24 mouse cellular contexts compared by ENCODE assay signal in the genomic region with DNA sequence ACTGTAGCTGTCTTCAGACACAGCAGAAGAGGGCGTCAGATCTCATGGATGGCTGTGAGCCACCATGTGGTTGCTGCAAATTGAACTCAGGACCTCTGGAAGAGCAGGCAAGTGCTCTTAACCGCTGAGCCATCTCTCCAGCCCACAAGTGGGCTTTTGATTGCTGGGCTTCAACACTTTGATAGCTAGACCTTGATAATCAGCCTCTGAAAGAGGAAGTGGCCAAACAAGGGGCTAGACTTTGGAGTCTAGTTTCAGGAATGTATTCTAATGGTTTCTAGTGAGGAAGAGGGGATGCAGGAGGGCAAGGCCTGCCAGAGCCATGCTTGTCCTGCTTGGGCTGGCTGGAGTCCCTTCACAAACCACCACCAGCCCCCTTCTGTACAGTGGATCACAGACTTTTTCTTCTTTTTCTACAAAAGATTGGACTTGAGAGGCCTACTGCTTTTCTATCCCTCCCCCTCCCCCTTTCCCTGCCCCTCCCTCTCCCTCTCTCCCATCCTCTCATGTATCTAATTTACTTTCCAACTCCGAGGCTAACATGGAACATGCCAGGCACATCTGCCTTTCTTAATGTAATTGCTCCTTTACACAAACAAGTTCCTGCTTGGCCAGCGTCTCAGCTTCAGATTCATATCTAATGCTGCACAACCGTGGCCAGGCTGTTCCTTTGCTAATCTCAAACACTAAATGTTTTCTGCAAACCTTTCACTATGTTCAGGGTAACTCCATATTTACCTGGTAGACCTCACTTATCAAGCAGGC. TPM values are rescaled to one million over a fixed set of nuclear protein-coding genes. Genes with fewer than 3 reads are reported as not detected.
A peak's percentile ranks its signal among the peaks of the same experiment; 100 is the strongest.
DNase-seq lines count a peak whose midpoint lies in the region; ATAC-seq lines count a peak whose summit lies in the region.
"Had no signal": no experiment of that assay in that cellular context is flagged by ENCODE, and none has a peak within 500 bp of the region (broad histone marks: within the 10 kb centered on the region; RNA-seq: fewer than 3 reads in every experiment).

No protein-coding gene starts in this region.

- no peaks in the 10 kb centered on the region for H3K9me3 ChIP-seq in liver, embryonic 13.5 days (replicated peaks)
- H3K9me3 ChIP-seq in liver, embryonic 11.5 days (ENCODE audit: control insufficient read depth, low read length): no peaks in the 10 kb centered on the region
- H3K9me3 ChIP-seq: forebrain, embryonic 10.5 days; hindbrain, embryonic 12.5 days; limb, embryonic 12.5 days; midbrain, embryonic 13.5 days had no signal

- 27% methylated on average over 5 of the region's 5 CpGs for WGBS in liver, embryonic 13.5 days (ENCODE audit: insufficient replicate concordance)
- WGBS in liver, embryonic 11.5 days: 40% methylated on average over 5 of the region's 5 CpGs

- no peaks in the 10 kb centered on the region for H3K27me3 ChIP-seq in liver, embryonic 13.5 days
- no peaks in the 10 kb centered on the region for H3K27me3 ChIP-seq in liver, embryonic 11.5 days (replicated peaks; ENCODE audit: control insufficient read depth, insufficient read depth, low read length)
- H3K27me3 ChIP-seq: hindbrain, embryonic 12.5 days; limb, embryonic 12.5 days; midbrain, embryonic 13.5 days; Patski had no signal

- peak overlapping the region; percentile 60 for H3K27ac ChIP-seq in liver, embryonic 13.5 days
- H3K27ac ChIP-seq in liver, embryonic 11.5 days (ENCODE audit: low read depth, low read length): no peak overlapping the region
- H3K27ac ChIP-seq: forebrain, embryonic 10.5 days; hindbrain, embryonic 12.5 days; layer of hippocampus, adult 2 months; limb, embryonic 12.5 days; midbrain, embryonic 13.5 days had no signal

- H3K4me3 ChIP-seq in liver, embryonic 13.5 days (replicated peaks): no peak overlapping the region
- H3K4me3 ChIP-seq in liver, embryonic 11.5 days (ENCODE audit: low read depth, low read length): no peak overlapping the region
- H3K4me3 ChIP-seq: forebrain, embryonic 10.5 days; hindbrain, embryonic 12.5 days; layer of hippocampus, adult 2 months; limb, embryonic 12.5 days; midbrain, embryonic 13.5 days had no signal

- ATAC-seq in liver, embryonic 13.5 days (ENCODE audit: low read depth): no peak
- no peak for ATAC-seq in liver, embryonic 11.5 days (replicated peaks; ENCODE audit: low FRiP score)
- peak; percentile 54 for ATAC-seq in granulocyte monocyte progenitor cell, adult 5-6 weeks (replicated peaks; ENCODE audit: poor library complexity, severe bottlenecking)
- peak; percentile 55 for ATAC-seq in megakaryocyte progenitor cell, adult 5-6 weeks (replicated peaks; ENCODE audit: poor library complexity)
- ATAC-seq: forebrain, postnatal 0 days; midbrain, embryonic 13.5 days had no signal

- intact Hi-C loops in left cerebral cortex, postnatal 25 days (cut with DNase I): no loop called here

- H3K36me3 ChIP-seq in liver, embryonic 13.5 days: peaks cover 15% of the 10 kb centered on the region
- peaks cover 8% of the 10 kb centered on the region for H3K36me3 ChIP-seq in liver, embryonic 11.5 days (ENCODE audit: control insufficient read depth, insufficient read depth, low read length)

- H3K4me1 ChIP-seq in liver, embryonic 13.5 days (replicated peaks): peaks cover 55% of the 10 kb centered on the region
- peaks cover 8% of the 10 kb centered on the region; the same call in 1 of the 2 replicates for H3K4me1 ChIP-seq in liver, embryonic 11.5 days (replicated peaks; ENCODE audit: control insufficient read depth, insufficient read depth, low read length)
- H3K4me1 ChIP-seq: hindbrain, embryonic 12.5 days; limb, embryonic 12.5 days; midbrain, embryonic 13.5 days had no signal

- DNase-seq in liver, embryonic 13.5 days: no peak
- DNase-seq in liver, embryonic 11.5 days (ENCODE audit: low spot score): no peak
- DNase-seq in MN1 (ENCODE audit: low spot score): peak; percentile 85
- no peak for DNase-seq in left cerebral cortex, postnatal 25 days (ENCODE audit: low spot score in 2 of 2)
- no peak for DNase-seq in cerebellum, postnatal 10 days
- DNase-seq: adrenal gland, postnatal 36 days; cerebellum, adult 11 months; cerebellum, postnatal 14 days; forebrain, postnatal 0 days; kidney, postnatal 25 days; lung, adult 18-20 months; lung, postnatal 10 days; right cerebral cortex, postnatal 14 days; spleen, adult 18-20 months; thymus, postnatal 25 days had no signal

- peak overlapping the region; percentile 38; the same call in 1 of the 2 replicates for H3K9ac ChIP-seq in liver, embryonic 13.5 days
- H3K9ac ChIP-seq in liver, embryonic 11.5 days (ENCODE audit: low read depth, low read length): no peak overlapping the region
- H3K9ac ChIP-seq: forebrain, postnatal 0 days; hindbrain, embryonic 12.5 days; limb, embryonic 12.5 days; midbrain, embryonic 13.5 days had no signal

- no peak overlapping the region for H3K4me2 ChIP-seq in liver, embryonic 13.5 days
- no peak overlapping the region for H3K4me2 ChIP-seq in liver, embryonic 11.5 days
- H3K4me2 ChIP-seq: heart, embryonic 11.5 days; hindbrain, embryonic 12.5 days; limb, embryonic 12.5 days; midbrain, embryonic 13.5 days had no signal

RNA-seq across cellular contexts. Expression of a gene that starts 11.9 kb away (rescaled TPM):
- 482 and 499 TPM in 2 replicates for polyA plus RNA-seq in liver, embryonic 13.5 days (2015; fragmentation: Nextera tagmentation; extraction: Ambion mirVana)
- 728 and 826 TPM in 2 replicates for polyA plus RNA-seq in liver, embryonic 11.5 days (2014; fragmentation: Nextera tagmentation; extraction: Ambion mirVana)
- 2,587 and 2,602 TPM in 2 replicates for total RNA-seq in granulocyte monocyte progenitor cell, adult 5-6 weeks (2014; fragmentation: Nextera tagmentation)
- total RNA-seq in granulocyte monocyte progenitor cell, adult 5-6 weeks (2017): 1,276 and 1,288 TPM in 2 replicates
- total RNA-seq in megakaryocyte progenitor cell, adult 5-6 weeks (2015): 1,416 and 1,430 TPM in 2 replicates
- 1,966 and 2,167 TPM in 2 replicates for total RNA-seq in megakaryocyte progenitor cell, adult 5-6 weeks (2017)
- 100 to 1,000 TPM; 237 to 247 TPM for total RNA-seq in left cerebral cortex, postnatal 25 days (2021)

RNA-seq across cellular contexts. Expression of a gene that starts 15.3 kb away (rescaled TPM):
- 13.9 and 20.1 TPM in 2 replicates for polyA plus RNA-seq in liver, embryonic 13.5 days (2015; fragmentation: Nextera tagmentation; extraction: Ambion mirVana)
- 36.2 and 39.3 TPM in 2 replicates for polyA plus RNA-seq in liver, embryonic 11.5 days (2014; fragmentation: Nextera tagmentation; extraction: Ambion mirVana)
- total RNA-seq in granulocyte monocyte progenitor cell, adult 5-6 weeks (2014; fragmentation: Nextera tagmentation): 19.1 and 19.2 TPM in 2 replicates
- total RNA-seq in granulocyte monocyte progenitor cell, adult 5-6 weeks (2017): 19.2 and 21.1 TPM in 2 replicates
- 35.6 and 38.4 TPM in 2 replicates for total RNA-seq in megakaryocyte progenitor cell, adult 5-6 weeks (2015)
- 23.5 and 23.7 TPM in 2 replicates for total RNA-seq in megakaryocyte progenitor cell, adult 5-6 weeks (2017)
- total RNA-seq in left cerebral cortex, postnatal 25 days (2021): 10 to 100 TPM; 18.8 to 19.2 TPM

RNA-seq across cellular contexts. Expression of a gene that starts 20.0 kb away (rescaled TPM):
- polyA plus RNA-seq in liver, embryonic 13.5 days (2015; fragmentation: Nextera tagmentation; extraction: Ambion mirVana): 0.41 and 0.98 TPM in 2 replicates
- 1.3 and 1.4 TPM in 2 replicates for polyA plus RNA-seq in liver, embryonic 11.5 days (2014; fragmentation: Nextera tagmentation; extraction: Ambion mirVana)
- total RNA-seq in granulocyte monocyte progenitor cell, adult 5-6 weeks (2014; fragmentation: Nextera tagmentation): 0.06 and 1.9 TPM in 2 replicates
- 0.05 and 0.22 TPM in 2 replicates for total RNA-seq in granulocyte monocyte progenitor cell, adult 5-6 weeks (2017)
- total RNA-seq in megakaryocyte progenitor cell, adult 5-6 weeks (2015): 0.66 and 0.77 TPM in 2 replicates
- 0.04 and 0.41 TPM in 2 replicates for total RNA-seq in megakaryocyte progenitor cell, adult 5-6 weeks (2017)
- total RNA-seq in left cerebral cortex, postnatal 25 days (2021): 1 to 10 TPM; 1.3 to 2.1 TPM

RNA-seq across cellular contexts. Expression of a gene that starts 57.0 kb away (rescaled TPM):
- polyA plus RNA-seq in liver, embryonic 13.5 days (2015; fragmentation: Nextera tagmentation; extraction: Ambion mirVana): 16.8 and 21.9 TPM in 2 replicates
- 29.2 and 32.3 TPM in 2 replicates for polyA plus RNA-seq in liver, embryonic 11.5 days (2014; fragmentation: Nextera tagmentation; extraction: Ambion mirVana)
- 18.0 and 50.2 TPM in 2 replicates for total RNA-seq in granulocyte monocyte progenitor cell, adult 5-6 weeks (2014; fragmentation: Nextera tagmentation)
- 41.7 and 56.9 TPM in 2 replicates for total RNA-seq in granulocyte monocyte progenitor cell, adult 5-6 weeks (2017)
- total RNA-seq in megakaryocyte progenitor cell, adult 5-6 weeks (2015): 29.4 and 38.4 TPM in 2 replicates
- total RNA-seq in megakaryocyte progenitor cell, adult 5-6 weeks (2017): 43.1 and 54.2 TPM in 2 replicates
- 10 to 100 TPM; 74.6 to 75.6 TPM for total RNA-seq in left cerebral cortex, postnatal 25 days (2021)

Comparison
In these comparisons a context has a peak if more than half of its experiments do, and no peak if none do; other contexts are left out.
1. ATAC-seq: peak in granulocyte monocyte progenitor cell, adult 5-6 weeks (single experiment) and megakaryocyte progenitor cell, adult 5-6 weeks (single experiment); none in liver, embryonic 13.5 days (single experiment) and liver, embryonic 11.5 days (single experiment).
2. RNA of a gene that starts 11.9 kb away (total RNA-seq): 1,276 to 2,602 TPM in granulocyte monocyte progenitor cell, adult 5-6 weeks and 1,416 to 2,167 TPM in megakaryocyte progenitor cell, adult 5-6 weeks; 237 to 247 TPM in left cerebral cortex, postnatal 25 days; every median in the first group is over 4 times any median in the second.